Mouse (Mus musculus) cerebellum, adult 11-12 months (tissue): Measurements from ENCODE around the gene Cd300e.
"Not testable (repeated sequence)": the region's sequence is repeated elsewhere in the genome, so short reads cannot be mapped to it uniquely, and the experiment has no call there.

ENCODE experiments used
- DNase-seq: peaks from one replicate; pipeline ENCODE4 v3.0.0; 2022

Gene Cd300e

DNA sequence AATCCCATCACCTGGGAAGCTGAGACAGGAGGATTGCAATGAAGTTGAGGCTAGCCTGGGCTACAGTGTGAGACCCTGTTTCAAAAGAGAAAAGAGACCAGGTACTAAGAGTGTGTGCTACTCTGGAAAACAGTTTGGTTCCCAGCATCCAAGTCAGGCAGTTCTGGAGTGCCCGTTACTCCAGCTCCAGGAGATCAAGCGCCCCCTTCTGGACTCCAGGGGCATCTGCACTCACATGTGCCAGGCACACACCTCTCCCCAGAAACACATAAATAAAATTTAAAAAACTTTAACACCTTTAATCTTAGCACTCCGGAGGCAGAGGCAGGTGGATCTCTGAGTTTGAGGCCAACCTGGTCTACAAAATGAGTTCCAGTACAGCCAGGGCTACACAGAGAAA, 19.4 kb upstream of the Cd300e start:
- DNase-seq: no peak

DNA sequence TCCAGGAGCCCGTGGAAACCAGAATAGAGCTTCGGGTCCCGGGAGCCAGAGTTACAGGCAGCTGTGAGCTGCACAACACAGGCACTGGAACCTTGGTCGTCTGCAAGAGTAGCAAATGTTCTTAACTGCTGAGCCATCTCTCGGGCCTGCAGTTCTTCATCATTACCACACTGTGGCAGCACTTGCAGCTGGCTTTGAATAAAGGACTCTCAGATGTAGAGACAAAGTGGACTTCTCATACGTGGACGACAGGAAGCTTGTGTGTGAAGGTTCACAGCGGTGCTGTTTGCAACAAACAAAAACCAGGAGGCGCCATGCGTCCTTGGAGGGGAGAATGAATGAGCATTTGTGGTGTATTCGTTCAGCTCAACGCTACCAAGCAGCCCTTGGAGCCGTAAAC, 18.9 kb upstream of the Cd300e start:
- DNase-seq: peak; percentile 70

- DNase-seq: no peak
Observed at GRCm38 (mm10) chr11:115078680-115079079, 16.7 kb upstream of the Cd300e start.

- DNase-seq: no peak
Observed at GRCm38 (mm10) chr11:115077436-115077835, 15.5 kb upstream of the Cd300e start.

DNA sequence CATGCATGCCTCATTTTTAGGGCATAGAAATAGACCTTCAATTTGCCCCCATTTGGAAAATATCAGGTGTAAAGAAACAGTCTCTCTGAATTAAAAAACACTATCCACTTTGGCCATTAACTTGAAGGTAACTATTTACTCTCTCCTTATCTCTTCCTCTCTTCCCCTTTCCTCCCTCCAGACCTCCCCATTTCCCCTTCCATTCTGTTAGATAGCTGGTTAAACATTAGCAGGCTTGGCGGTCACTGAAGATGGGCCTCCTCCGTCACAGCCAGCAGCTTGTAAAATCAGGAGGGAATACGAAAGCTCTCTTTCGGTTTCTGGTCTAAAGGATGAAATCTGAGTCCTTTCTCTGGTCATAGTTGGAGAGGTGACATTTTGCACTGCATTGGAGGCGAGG, 13.9 kb upstream of the Cd300e start:
- no peak for DNase-seq

GRCm38 (mm10) chr11:115075407-115075806, 13.4 kb upstream of the Cd300e start:
- DNase-seq: no peak

- DNase-seq: no peak
Observed at GRCm38 (mm10) chr11:115073002-115073401, 11.0 kb upstream of the Cd300e start.

DNA sequence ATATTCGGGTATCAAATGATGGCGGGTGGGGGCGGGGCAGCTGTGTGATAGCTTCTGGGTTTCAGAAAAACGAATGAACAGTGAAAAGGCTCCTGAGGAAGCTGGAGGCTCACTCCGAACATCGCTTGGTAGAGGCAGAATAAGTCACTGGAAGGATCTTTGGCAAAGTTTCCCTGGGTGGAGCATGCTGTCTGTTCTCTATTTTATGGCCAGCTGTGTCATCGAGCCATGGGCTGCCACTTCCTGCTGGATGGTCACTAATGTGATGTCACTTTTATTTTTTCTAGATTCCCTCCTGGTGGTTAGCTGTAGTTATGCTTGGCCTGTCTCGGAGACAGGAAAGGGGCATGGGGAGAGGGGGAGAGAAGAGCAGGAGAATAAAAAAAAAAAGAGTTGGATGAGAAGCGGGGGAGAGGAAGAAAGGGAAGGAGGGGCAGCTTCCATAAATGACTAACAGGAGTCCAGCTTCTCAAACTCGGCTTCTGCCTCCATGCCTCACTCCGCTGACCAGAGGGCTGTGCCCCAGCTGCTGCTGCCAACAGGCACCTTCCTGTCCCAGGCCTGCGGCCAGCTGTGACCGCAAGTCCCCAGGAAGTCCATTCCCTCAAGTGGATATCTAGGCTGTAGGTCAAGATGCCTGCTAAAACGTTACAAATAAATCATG, 9.8 kb upstream of the Cd300e start:
- no peak for DNase-seq

DNA sequence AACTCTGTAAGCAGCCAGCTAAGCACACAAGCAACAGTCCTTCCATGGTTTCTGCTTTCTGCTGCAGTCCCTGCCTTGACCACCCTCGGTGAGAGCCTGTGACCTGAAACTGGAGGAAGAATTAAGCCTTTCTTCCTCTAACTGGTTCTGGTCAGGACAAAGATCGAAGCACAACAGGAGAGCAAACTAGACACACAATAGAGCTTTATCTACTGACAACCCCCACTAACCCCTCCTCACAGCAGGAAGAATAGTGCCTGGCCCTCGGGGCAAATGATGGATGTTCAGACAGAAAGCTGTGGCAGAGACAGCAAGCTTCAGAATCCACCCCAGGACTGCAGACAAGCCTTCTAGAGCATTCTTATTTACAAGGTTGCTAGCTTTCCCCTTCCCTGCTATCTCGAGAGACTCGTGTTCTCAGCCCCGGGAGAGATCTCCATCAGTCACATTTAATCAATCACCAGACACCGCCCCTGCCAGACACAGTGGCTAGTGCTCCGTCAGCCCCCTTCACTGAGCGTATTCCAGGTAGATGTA, 9.1 kb upstream of the Cd300e start:
- no peak for DNase-seq

- no peak for DNase-seq
Observed at GRCm38 (mm10) chr11:115066768-115067167, 4.8 kb upstream of the Cd300e start.

DNA sequence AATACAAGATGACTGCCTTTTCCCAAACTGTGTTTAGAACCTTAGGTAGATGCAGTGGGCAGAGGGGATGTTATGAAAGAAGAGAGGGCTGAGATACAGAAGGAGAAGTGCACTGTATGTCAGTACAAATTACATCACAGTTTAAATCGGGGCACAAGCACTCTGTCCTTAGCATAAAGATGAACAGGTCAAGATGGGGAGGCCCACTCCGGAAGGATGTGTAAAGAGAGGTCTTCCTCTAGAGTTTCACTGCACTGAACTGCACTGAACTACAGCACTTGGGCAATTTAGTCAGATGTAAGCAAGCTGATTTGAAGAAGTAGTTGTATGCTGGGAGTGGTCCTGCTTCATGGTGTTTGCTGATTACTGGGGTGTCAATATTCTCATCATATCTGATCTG, 2.2 kb downstream of the Cd300e start:
- DNase-seq: no peak

- DNase-seq: no peak
Observed at GRCm38 (mm10) chr11:115058701-115059100, 3.3 kb downstream of the Cd300e start.

DNA sequence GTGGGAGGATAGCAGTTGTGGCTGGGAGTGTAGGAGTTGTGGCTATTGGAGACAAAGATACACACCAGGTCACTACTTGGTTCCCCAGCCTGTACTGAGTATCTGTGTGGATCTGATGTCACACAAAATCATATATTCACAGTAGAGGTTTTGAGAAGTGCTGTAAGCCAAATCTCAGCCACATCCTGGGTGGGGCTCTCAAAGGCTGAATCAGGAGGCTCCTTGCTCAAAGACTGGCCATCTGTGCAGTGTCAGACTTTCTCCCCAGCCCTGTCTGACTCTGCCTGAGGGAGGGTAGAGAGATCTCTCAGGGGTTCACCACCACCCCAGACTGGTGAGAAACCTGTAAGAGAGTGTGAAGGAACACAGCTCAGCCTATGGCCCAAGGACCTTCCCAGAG, 7.4 kb downstream of the Cd300e start:
- no peak for DNase-seq

DNA sequence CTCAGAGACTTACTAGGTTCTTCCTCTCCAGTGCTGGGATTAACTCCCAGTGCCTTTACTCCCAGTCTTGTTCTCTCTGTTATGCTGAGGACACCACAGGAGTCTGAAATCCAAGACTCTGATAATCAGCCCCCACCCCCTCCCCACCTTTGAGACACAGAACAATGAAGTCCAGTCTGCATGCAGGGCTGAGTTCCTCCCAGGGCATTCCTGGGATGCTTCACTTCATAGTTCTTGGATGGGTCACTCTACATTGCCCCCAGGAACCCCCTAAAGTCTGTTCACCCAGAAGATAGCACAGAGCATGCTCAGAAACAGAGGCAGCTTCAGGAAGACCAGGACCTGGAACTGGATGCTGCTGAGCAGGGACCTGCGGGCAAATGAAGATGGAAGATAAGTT, 9.0 kb downstream of the Cd300e start:
- DNase-seq: peak; percentile 15

DNA sequence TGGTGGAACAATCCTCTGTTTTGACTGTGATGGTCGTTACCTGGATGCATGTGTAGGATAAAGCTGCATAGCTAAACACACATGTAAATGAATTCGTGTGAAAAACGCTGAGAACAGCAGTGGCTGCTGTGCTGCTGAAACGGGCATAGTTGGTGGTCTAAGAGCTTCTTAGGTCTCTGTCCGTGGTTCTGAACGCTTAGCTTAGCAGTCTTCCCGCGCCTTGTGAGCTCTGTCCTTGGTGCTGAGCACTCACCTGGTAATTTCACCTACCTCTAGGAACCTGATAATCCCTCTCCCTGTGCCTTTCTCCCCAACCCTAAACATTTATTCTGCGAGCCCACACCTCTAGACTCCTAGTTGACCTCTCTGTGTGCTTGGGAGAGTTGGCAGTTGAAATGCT, 9.8 kb downstream of the Cd300e start:
- DNase-seq: peak; percentile 28

DNA sequence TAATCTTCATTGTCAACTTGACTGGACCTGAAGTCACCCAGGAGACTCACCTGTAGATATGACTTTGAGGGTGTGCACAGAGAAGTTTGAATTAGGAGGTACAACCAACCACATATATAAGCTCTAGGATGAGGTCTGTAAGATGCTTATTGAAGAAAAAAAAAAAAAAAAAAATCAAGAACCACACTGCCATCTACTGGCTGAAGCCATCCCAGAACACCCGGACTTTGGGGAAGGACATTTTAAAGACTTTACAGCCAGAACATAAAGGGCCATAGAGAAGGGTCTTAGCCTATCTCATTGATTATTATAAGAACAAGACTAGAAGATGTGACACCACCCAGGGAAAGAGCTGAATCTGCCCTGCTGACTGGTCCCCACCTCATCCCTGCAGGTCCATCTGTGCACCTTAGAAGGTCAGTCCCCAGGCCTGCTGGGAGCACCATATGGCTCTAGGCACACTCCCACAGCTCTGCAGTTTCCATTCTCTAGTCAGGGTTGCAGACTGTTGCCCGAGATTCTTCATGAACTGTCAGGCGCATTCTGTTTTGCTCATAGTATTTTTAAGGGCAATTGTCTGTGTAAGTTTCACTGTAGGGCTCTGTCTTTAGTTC, 12.6 kb downstream of the Cd300e start:
- peak; percentile 98 for DNase-seq

- peak; percentile 24 for DNase-seq
Observed at GRCm38 (mm10) chr11:115048259-115048658, 13.7 kb downstream of the Cd300e start, which contains the start of gene Cd300ld3. TSS of gene Cd300ld3 (minus strand) at chr11:115048409.

DNA sequence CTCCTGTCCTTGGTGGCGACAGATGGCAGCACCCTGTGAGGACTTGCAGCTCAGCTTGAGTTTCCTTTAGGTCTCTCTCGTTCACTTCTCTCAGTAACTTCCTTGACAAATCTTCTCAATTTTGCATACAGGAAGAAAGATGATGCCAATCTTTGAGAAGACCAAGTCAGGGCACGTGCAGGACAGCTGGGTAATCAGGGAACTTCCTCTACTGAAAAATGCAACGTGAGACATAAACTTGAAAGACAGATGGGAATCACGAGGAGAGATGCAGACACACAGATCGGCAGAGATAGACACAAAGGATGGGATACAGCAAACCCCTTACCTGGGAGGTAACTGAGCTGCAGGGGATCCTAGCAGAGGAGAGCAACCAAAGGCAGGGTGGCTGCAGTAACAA, 24.3 kb downstream of the Cd300e start, which contains the start of gene Cd300ld5:
TSS of gene Cd300ld5 (minus strand) at position 101 of the 400 bp plus-strand sequence.
- DNase-seq: not testable (repeated sequence)

DNA sequence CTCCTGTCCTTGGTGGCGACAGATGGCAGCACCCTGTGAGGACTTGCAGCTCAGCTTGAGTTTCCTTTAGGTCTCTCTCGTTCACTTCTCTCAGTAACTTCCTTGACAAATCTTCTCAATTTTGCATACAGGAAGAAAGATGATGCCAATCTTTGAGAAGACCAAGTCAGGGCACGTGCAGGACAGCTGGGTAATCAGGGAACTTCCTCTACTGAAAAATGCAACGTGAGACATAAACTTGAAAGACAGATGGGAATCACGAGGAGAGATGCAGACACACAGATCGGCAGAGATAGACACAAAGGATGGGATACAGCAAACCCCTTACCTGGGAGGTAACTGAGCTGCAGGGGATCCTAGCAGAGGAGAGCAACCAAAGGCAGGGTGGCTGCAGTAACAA, 35.1 kb downstream of the Cd300e start, which contains the start of gene Cd300ld4:
TSS of gene Cd300ld4 (minus strand) at position 101 of the 400 bp plus-strand sequence.
- not testable (repeated sequence) for DNase-seq

GRCm38 (mm10) chr11:115016093-115016492, 45.9 kb downstream of the Cd300e start, which contains the start of gene Cd300ld2:
TSS of gene Cd300ld2 (minus strand) at chr11:115016193.
- DNase-seq: not testable (repeated sequence)

DNA sequence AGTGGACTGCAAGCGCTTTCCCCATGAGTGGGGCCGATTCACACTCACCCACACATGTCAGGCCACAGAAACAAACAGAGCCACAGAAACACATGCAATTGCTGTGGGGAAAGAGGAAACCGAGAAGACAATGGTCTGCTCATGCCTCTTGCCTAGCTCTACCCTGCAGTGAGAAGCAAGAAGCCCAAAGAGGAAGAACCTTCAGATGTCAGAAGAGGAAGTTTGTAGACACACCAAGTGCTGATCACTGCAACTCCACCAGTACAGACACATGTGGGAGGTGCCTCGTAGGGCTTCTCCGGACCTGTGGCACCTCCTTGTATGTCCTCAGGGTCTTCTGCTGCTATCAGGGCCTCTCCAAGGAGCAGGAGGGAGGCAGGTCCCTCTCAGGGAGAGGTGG, 57.9 kb downstream of the Cd300e start:
- no peak for DNase-seq
